Mouse (Mus musculus) cerebellum, adult 11-12 months (tissue): ENCODE measurements around the gene Aldh3a1.
A peak's percentile ranks its signal among the peaks of the same experiment; 100 is the strongest.

Experiments
- DNase-seq: peaks from one replicate; pipeline ENCODE4 v3.0.0; 2022

The Aldh3a1 gene

DNA sequence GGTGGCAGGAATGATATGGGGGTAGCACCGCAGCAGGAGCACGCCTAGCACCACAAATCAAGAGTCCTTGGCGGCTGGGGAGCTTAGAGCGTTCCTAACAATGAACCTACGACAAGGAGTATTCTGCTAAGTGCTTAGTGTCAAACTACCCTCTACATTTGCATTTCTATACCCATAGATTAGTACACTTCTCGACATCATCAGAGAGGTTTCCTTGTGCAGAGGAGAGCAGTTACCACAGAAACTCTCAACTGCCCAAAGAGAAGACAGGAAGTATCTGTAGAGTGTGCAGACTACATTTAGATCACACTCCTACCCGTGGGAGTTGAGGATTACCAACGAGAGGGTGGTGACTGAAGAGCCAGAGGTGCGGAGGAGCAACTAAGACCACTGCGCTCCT lies 44.4 kb downstream of the Aldh3a1 start:
- DNase-seq = no peak

DNA sequence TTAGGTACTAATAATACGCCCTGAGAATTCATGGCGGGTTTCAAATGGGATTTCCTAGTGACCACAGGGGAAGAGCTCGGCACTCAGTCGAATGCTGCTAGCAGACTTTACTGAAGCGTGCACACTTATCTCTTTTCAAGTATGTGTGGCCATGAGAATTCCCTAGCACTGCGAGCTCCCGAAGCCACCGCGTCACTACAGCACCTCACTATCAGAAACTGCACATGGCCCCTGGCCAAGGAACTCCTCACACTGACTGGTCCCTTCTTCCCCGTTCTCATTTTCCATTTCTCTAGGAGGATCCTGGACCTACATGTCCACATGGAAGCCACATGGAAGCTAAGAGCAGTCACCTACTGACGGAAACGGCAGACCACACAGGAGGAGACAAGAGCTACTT lies 45.5 kb downstream of the Aldh3a1 start:
- no peak for DNase-seq

DNA sequence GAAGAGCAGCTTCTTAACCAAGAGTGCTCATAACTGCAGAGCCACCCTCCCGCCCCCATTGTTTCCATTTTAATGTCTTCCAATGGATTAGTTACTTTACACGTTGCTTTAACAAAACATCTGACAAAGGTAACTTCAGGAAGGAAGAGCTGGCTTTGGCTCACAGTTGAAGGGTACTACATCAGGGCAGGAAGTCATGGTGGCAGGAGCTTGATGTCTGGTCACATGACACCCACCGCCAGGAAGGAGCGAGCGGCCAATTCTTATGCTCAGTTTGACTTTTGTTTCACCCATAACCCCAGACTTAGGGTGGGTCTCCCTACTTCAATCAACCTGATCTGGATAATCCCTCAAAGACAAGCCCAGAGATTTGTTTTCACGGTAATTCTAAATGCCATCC lies 51.8 kb downstream of the Aldh3a1 start:
- no peak for DNase-seq

DNA sequence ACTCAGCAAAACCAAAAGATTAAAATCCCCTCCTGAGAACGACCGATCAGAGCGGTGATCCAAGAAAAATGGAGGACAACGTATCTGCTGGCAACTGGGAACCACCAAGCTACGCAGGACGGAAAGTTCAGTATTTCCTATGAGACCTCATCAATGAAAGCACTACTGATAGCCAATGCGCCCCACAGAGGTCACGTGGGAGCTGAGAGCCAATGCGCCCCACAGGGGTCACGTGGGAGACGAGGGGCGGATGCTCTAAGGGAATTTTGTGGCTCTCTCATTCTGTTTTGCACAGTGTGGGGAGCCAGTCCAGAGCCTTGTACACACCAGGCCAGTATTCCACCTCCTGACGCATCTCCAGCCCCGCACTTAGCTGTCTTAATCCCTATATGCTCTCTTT lies 55.2 kb downstream of the Aldh3a1 start:
- no peak for DNase-seq

DNA sequence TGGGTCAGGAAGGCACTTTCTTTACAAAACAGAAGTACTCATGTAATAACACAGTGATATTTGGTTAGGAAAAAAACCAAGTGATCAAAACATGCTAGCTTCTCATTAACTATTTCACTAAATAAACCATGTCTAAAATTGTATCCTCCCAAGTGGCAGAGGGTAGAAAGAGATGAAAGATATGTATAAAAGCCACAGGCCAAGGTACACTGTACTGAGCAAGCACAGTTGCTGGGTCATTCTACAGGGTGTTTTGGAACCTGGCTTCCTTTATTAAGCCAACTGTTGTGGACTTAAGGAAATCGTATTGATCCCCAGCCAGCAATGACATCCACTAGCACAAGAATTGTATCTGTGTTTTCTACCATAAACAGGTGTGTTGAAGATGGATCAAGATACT lies 56.5 kb downstream of the Aldh3a1 start:
- no peak for DNase-seq

DNA sequence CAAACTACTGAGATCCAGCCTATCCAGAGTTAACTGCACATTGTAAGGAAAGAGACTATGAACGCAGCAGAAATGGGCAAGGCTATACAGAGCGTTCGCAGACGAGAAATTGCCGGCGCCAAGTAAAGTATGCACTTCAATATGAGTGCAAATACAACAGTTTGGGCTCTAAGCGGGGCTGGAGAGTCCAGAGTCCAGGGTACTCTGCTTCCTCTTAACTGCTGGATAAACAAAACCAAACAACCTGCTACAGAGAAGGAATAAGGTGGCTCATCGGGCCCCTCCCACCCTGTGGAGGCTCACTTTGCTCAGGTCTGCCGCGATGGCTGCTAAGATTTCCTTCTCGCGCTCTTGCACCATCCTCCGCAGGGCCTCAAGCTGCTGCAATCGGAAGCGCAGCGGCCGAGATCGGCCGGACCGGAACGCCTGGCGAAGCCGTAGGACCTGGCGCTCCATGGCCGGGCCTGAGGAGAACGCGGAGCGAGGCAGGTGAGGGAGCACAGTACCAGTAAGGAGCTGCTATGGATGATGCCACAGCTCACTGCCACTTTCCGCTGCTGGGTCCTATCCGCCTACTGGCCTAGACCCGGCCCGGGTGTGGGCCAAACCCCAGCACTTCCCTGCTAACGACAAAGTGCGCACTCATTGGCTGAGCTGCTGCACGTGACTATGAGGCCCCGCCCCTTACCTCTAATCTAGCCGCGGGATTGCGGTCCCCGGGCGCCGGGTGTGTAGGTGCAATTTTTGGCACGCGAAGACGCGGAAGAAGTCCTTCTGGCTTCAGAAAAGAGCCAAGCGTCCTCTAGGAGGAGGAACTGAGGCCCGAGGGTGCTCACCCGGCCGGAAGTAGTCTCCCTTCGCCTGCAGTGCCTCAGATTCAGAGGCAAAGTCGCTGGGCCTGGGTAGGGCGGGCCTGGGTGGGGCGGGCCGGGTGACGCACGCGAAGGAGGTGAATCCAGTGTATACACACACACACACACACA lies 59.5 kb downstream of the Aldh3a1 start, which contains the start of gene Aldh3a2:
Gene Aldh3a2 (minus strand): TSS at position 914 of the 983 bp plus-strand sequence.
- peak; percentile 96 for DNase-seq
